Mouse (Mus musculus): ENCODE results near the gene Ormdl3. TPM values are rescaled to one million over a fixed set of nuclear protein-coding genes. Genes with fewer than 3 reads are reported as not detected.

The Ormdl3 gene
- polyA plus RNA-seq, 1 experiment from 2014 or later, result 54.6 TPM

DNA sequence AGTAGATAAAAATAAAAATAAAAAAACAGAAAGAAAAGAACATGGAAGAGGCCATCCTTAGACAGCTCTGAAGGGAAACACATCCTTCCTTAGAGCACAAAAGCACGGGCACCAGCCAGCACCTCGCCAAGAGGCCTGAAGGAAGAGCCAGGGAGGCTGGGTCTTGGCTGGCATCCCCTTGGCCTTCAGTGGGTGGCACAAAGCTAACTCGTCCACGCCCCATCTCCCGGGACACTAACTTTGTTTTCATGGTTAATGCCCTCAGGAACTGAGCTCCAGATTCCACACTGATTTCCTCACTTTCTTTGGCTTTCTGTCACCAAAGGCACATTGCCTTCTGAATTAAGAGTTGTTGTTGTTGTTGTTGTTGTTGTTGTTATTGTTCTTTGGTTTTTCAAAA lies 9.4 kb downstream of the Ormdl3 start:
- no peak for ATAC-seq (ENCODE audit: borderline replicate concordance, extremely low read depth, low FRiP score, low TSS enrichment)
- Histone ChIP-seq H3K9me3 (no peaks in the 10 kb centered on the region), H3K9ac (no peak overlapping the region), H3K4me3 (no peak overlapping the region), H3K27ac (no peak overlapping the region), H3K36me3 (peaks cover 9% of the 10 kb centered on the region; the same call in 1 of the 2 replicates), H3K4me1 (no peaks in the 10 kb centered on the region; the same call in 1 of the 2 replicates), H3K27me3 (no peaks in the 10 kb centered on the region), H3K4me2 (no peak overlapping the region)
- 81% methylated on average over 5 of the region's 5 CpGs for WGBS

DNA sequence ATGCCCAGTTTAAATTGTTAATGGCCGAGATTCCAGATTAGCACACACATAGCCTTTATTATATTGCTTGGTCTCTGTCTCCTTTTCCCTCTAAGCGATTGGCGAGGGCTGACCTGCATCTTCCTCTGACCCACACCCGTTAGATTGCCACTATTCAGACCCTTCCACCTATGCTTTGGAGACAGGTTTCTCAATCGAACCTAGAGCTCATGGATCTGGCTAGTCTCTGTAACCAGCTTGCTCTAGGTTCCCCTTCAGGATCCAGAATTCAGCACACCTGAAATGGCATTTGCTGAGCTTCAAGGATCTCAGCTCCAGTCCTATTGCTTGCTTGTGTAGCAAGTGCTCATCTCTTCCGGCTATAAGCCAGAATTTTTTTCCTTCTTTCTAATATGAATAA lies 17.7 kb downstream of the Ormdl3 start:
- no peaks in the 10 kb centered on the region for H3K4me1 ChIP-seq
- 71% methylated on average over 6 of the region's 6 CpGs for WGBS
- no peak for ATAC-seq (ENCODE audit: borderline replicate concordance, extremely low read depth, low FRiP score, low TSS enrichment)
- no peak overlapping the region for H3K4me2 ChIP-seq
- no peaks in the 10 kb centered on the region for H3K36me3 ChIP-seq
- H3K27me3 ChIP-seq, result no peaks in the 10 kb centered on the region
- H3K9ac ChIP-seq, result no peak overlapping the region
- no peak overlapping the region for H3K27ac ChIP-seq
- H3K4me3 ChIP-seq, result no peak overlapping the region
- H3K9me3 ChIP-seq, result no peaks in the 10 kb centered on the region

DNA sequence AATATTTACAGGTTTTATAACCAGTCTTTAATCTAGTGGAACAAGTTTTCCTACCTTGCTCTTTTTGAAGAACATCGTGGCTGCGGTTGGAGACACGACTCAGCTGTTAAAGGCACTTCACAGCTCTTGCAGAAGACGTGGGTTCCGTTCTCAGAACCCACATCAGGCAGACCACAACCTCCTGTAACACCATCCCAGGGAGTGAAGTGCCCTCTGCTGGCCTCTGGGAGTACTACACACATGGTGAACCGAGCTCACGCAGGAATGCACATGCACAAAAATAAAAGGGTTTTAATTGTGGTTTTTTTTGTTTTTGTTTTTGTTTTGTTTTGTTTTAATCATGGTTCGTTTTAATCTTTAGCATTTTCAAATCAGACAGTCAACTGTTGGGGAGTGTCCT lies 18.8 kb downstream of the Ormdl3 start:
- Histone ChIP-seq H3K27ac (no peak overlapping the region), H3K4me2 (no peak overlapping the region), H3K9me3 (no peaks in the 10 kb centered on the region), H3K36me3 (no peaks in the 10 kb centered on the region), H3K9ac (no peak overlapping the region), H3K4me3 (no peak overlapping the region), H3K27me3 (no peaks in the 10 kb centered on the region), H3K4me1 (no peaks in the 10 kb centered on the region)
- 78% methylated on average over 8 of the region's 8 CpGs for WGBS
- ATAC-seq (ENCODE audit: borderline replicate concordance, extremely low read depth, low FRiP score, low TSS enrichment), result no peak

DNA sequence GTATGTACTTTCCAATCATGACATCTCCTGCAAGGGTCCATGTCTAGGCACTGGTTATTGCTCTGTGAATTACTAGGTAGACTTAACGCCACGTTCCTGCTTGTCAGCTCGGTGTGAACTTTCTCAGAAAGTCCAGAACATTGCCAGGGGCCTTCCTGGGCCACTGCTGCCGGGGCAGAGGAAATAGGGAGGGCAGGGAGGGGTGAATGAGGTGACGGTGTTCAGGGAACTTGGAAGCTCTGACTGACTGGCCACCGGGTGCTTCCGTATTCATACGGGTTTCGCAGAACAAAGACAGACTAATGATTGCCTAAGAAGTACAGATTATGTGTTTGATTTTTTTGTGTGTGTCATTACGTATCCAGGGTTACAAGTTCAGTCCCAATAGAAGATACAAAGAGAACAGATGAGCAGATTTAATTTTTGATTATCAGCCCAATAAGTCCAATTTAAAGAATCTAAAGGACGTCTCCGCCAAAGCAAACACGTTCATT lies 23.2 kb downstream of the Ormdl3 start:
- Histone ChIP-seq H3K27me3 (peaks cover 10% of the 10 kb centered on the region), H3K9me3 (no peaks in the 10 kb centered on the region), H3K27ac (no peak overlapping the region), H3K4me2 (no peak overlapping the region), H3K4me3 (no peak overlapping the region), H3K36me3 (no peaks in the 10 kb centered on the region), H3K9ac (no peak overlapping the region), H3K4me1 (no peaks in the 10 kb centered on the region)
- WGBS, result 44% methylated on average over 13 of the region's 13 CpGs
- no peak for ATAC-seq (ENCODE audit: borderline replicate concordance, extremely low read depth, low FRiP score, low TSS enrichment)

DNA sequence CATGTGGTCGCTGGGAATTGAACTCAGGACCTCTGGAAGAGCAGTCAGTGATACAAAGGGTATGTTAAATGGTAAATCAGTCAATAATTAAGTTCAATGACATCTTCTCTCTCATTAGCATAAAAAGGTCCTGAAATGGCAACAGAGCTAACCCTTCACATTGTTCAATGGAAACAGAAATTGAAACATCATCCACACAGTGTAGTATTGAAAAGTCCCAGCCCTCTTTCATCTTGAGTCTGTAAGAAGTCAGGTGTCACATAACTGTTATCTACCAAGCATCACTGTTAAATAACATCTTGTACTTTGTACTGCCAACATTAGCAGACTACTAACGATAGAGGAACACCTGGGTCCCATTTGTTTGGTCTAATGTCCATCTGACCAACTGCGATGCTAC lies 24.1 kb downstream of the Ormdl3 start:
- Histone ChIP-seq H3K4me2 (no peak overlapping the region), H3K4me3 (no peak overlapping the region), H3K36me3 (no peaks in the 10 kb centered on the region), H3K9ac (no peak overlapping the region), H3K27ac (no peak overlapping the region), H3K9me3 (no peaks in the 10 kb centered on the region), H3K27me3 (peaks cover 13% of the 10 kb centered on the region), H3K4me1 (no peaks in the 10 kb centered on the region)
- whole genome bisulfite sequencing, result 77% methylated on average over 3 of the region's 3 CpGs
- no peak for ATAC-seq (ENCODE audit: borderline replicate concordance, extremely low read depth, low FRiP score, low TSS enrichment)

DNA sequence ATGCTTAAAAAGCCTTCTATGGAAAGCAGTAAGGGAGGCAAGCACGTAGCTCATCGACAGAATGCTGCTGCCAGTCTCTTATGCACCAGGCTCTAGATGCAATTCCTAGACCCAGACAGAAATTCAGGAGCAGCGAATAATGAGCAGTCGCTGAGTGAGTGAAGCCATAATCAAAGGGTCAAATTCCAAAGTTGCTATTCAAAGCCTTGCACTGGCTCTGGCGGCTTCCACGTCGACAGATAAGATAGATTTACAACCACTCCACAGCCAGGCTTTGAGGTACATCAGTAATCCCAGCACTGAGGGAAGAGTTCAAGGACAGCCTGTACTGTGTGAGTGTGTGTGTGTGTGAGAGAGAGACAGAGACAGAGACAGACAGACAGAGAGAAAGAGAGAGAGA lies 26.2 kb downstream of the Ormdl3 start:
- no peak for ATAC-seq (ENCODE audit: borderline replicate concordance, extremely low read depth, low FRiP score, low TSS enrichment)
- Histone ChIP-seq H3K4me2 (no peak overlapping the region), H3K4me3 (no peak overlapping the region), H3K27ac (no peak overlapping the region), H3K27me3 (peaks cover 14% of the 10 kb centered on the region), H3K36me3 (no peaks in the 10 kb centered on the region), H3K4me1 (no peaks in the 10 kb centered on the region), H3K9ac (no peak overlapping the region), H3K9me3 (no peaks in the 10 kb centered on the region)
- 16% methylated on average over 7 of the region's 7 CpGs for WGBS

DNA sequence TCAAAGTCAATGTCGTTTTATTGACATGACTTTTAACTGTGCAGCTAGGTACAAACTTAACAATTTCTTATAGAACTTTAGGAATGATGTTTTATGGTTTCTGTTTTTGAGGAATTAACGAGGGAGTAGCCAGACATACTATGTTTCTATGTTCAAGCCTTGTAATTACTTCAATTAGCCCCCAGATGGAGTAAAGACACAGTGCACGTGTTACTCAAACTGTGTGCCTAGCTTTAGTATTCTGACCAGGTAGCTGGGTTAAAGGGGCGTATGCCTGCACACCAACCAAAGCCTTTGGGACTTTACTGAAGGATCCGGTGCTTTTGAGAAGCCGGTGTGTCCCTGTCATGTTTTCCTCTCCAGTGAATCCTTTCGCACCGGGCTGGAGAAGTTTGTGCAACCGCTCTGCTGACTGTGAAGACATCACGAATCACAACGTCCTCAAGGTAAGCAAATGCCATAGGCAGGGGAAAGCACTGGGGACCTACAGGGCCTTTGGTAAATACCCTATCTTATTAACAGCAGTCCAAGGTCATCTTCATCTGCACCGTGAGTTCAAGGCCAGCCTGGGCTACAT lies 32.0 kb downstream of the Ormdl3 start:
- no peak for ATAC-seq (ENCODE audit: borderline replicate concordance, extremely low read depth, low FRiP score, low TSS enrichment)
- 63% methylated on average over 12 of the region's 12 CpGs for WGBS
- peaks cover 6% of the 10 kb centered on the region for H3K4me1 ChIP-seq
- H3K27ac ChIP-seq, result no peak overlapping the region
- H3K27me3 ChIP-seq, result peaks cover 17% of the 10 kb centered on the region
- no peaks in the 10 kb centered on the region for H3K9me3 ChIP-seq
- no peak overlapping the region for H3K4me3 ChIP-seq
- H3K36me3 ChIP-seq, result no peaks in the 10 kb centered on the region
- no peak overlapping the region for H3K9ac ChIP-seq
- no peak overlapping the region for H3K4me2 ChIP-seq

DNA sequence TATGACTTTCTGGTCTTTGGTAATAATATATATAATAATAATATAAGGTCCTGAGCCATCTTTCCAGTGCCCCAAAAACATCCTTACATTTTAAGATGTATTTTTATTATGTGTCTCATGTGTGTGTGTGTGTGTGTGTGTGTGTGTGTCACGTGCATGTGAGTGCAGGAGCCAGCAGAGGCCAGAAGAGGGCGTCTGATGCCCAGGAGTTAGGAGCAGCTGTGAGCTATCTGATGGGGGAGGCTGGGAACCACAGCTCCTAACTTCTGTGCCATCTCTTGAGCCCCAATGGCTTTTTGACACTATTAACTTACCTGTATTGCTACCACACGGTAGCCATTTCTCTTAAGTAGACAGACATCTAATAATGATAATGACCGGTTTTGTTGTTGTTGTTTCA lies 33.2 kb downstream of the Ormdl3 start:
- Histone ChIP-seq H3K27ac (no peak overlapping the region), H3K4me1 (peaks cover 6% of the 10 kb centered on the region), H3K4me2 (no peak overlapping the region), H3K4me3 (no peak overlapping the region), H3K9ac (no peak overlapping the region), H3K9me3 (no peaks in the 10 kb centered on the region), H3K27me3 (peaks cover 25% of the 10 kb centered on the region), H3K36me3 (no peaks in the 10 kb centered on the region)
- WGBS, result 84% methylated on average over 4 of the region's 4 CpGs
- no peak for ATAC-seq (ENCODE audit: borderline replicate concordance, extremely low read depth, low FRiP score, low TSS enrichment)

DNA sequence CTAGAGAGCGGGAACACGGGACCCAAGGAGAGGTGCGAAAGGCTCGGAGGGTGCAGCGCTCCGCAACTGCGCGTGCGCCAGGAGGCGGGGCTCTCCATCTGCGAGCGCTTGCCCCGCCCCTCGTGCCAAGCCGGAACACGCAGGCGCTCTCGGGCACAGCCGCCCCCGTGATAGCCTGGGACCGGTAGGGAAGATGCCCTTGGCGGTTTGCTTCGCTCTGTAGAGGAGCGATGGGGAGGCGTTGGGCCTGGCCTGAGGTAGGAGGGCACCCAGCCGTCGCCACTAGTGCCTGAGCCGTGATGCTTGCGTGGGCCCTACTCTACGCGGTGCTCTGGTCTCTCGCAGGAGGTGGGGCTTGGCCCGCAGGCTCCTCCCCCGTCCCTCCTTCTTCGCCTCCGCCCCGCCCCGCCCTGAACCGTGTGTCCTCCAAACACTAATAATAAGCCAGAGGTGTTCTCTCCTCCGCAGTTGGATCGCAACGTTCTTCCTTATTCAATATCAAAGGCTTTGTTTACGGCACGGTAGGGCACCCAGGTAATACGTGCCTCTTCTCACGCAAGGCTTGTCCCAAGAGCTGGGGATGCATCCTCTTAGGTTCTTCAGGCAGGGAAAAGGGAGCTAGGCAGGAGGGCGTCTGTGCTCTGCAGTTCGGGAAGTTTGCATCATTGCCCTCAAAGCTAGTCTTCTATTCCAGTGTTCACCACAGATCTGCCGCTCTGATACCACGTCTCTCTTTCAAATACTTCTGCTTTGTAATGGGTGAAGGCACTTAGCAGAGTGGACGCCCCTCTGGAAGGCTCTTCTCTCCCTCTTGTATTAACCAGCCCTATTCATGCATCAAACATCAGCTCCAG lies 36.0 kb downstream of the Ormdl3 start, which contains the start of gene Zpbp2:
Gene Zpbp2 (plus strand): TSS at position 123 of the 854 bp plus-strand sequence.
- Histone ChIP-seq H3K4me3 (peak within 1 kb of the TSS; percentile 78), H3K9me3 (no peaks in the 10 kb centered on the region)

DNA sequence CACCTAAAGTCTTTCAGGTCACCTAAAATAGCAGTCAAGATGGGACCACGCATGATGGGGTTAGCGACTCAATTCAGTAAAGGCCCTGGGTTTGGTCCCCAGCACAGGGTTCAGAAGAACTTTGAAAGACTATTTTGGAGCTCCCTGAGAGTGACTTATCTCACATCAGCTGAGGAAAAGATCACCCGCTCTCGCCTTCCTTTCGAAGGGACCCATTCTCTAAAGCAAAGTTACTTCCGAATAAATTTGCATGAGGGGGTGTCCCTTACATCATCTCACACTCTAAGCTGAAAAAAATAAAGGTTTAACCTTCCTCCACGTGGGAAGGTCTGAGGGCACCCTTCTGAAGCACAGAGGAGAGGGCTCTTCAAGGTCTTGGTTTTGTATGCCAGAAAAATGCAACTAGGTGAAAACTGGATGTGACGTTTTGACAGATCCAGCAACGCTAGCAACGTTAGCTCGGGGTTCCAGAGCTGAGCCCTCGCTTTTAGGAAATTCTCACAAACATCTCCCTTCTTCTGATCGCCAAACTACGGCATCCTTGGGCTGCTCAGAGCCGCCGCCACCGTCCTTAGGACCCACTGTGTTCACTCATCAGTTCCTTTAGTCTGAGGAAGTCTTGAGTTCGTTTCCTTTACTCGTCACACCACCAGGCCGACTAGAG lies 36.7 kb downstream of the Ormdl3 start:
- Histone ChIP-seq H3K36me3 (no peaks in the 10 kb centered on the region), H3K4me2 (peak overlapping the region; percentile 78), H3K4me1 (peaks cover 10% of the 10 kb centered on the region), H3K27me3 (peaks cover 57% of the 10 kb centered on the region), H3K4me3 (peak overlapping the region; percentile 78), H3K9me3 (no peaks in the 10 kb centered on the region), H3K9ac (peak overlapping the region; percentile 62), H3K27ac (no peak overlapping the region)
- WGBS, result 17% methylated on average over 20 of the region's 20 CpGs
- ATAC-seq (ENCODE audit: borderline replicate concordance, extremely low read depth, low FRiP score, low TSS enrichment), result 0 out of 2 replicates have a peak, but pooled peaks have one; percentile 1

More for the DNA sequence above, 36.0 kb downstream of the Ormdl3 start, which contains the start of gene Zpbp2:
- Histone ChIP-seq H3K27ac (peak within 1 kb of the TSS; percentile 54; the same call in 1 of the 2 replicates), H3K4me1 (peaks cover 6% of the 10 kb centered on the region), H3K36me3 (no peaks in the 10 kb centered on the region), H3K27me3 (peaks cover 49% of the 10 kb centered on the region), H3K9ac (peak within 1 kb of the TSS; percentile 62), H3K4me2 (peak within 1 kb of the TSS; percentile 78)
- ATAC-seq (ENCODE audit: borderline replicate concordance, extremely low read depth, low FRiP score, low TSS enrichment), result peak; percentile 98
- WGBS, result under 1% methylated on average over 49 of the region's 51 CpGs

DNA sequence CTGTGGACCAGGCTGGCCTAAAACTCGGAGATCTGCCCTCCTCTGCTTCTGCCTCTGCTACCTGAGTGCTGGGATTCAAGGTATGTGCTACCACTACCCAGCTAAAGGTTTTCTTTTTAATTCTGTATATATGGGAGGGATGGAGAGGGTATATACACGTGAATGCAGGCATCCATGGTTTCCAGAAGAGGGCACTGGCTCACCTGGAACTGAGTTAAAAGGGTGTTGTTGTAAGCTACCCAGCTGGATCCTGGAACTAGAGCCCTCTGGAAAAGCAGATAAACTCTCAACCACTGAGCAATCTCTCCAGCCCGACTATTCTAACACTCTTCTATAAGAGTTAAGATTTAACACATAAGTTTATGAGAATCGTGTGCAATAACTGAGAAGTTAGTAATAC lies 37.8 kb downstream of the Ormdl3 start:
- ATAC-seq (ENCODE audit: borderline replicate concordance, extremely low read depth, low FRiP score, low TSS enrichment), result no peak
- Histone ChIP-seq H3K9ac (no peak overlapping the region), H3K27ac (no peak overlapping the region), H3K4me3 (no peak overlapping the region), H3K9me3 (no peaks in the 10 kb centered on the region), H3K4me2 (no peak overlapping the region), H3K36me3 (no peaks in the 10 kb centered on the region), H3K27me3 (peaks cover 65% of the 10 kb centered on the region), H3K4me1 (peaks cover 13% of the 10 kb centered on the region)
- 58% methylated on average over 4 of the region's 4 CpGs for WGBS

DNA sequence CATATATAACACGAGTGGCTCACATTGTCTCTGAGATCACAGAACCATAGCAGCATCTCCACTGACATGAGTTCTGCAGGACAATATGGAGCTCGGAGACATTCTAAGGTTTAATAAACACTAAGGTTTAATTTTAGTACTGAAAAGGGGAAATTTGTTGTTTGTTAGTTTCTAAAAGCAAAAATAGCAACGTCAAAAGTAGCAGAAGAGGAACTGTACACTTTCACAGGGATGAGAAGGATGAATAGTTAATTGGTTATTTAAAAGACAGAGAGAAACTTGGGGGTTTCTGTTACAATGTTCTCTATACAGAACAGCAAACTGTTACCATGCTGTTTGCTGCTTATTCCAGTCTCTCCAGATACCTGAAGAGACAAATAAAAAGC lies 39.9 kb downstream of the Ormdl3 start:
- 50% methylated on average over 3 of the region's 3 CpGs for WGBS
- no peak overlapping the region for H3K4me2 ChIP-seq
- H3K9ac ChIP-seq, result no peak overlapping the region
- peaks cover 77% of the 10 kb centered on the region for H3K27me3 ChIP-seq
- no peak overlapping the region for H3K27ac ChIP-seq
- H3K4me1 ChIP-seq, result peaks cover 13% of the 10 kb centered on the region
- no peaks in the 10 kb centered on the region for H3K9me3 ChIP-seq
- no peaks in the 10 kb centered on the region for H3K36me3 ChIP-seq
- no peak for ATAC-seq (ENCODE audit: borderline replicate concordance, extremely low read depth, low FRiP score, low TSS enrichment)
- no peak overlapping the region for H3K4me3 ChIP-seq
